Mouse (Mus musculus) spleen, postnatal 36 days (tissue): ENCODE results near the gene Ctnnd2.

ENCODE experiments used
- DNase-seq, 2 experiments: peaks; one replicate each; pipeline ENCODE4 v3.0.0; 2022; ENCODE audit warnings: low spot score in 2 of 2, mixed read lengths in 1 of 2

The Ctnnd2 gene

DNA sequence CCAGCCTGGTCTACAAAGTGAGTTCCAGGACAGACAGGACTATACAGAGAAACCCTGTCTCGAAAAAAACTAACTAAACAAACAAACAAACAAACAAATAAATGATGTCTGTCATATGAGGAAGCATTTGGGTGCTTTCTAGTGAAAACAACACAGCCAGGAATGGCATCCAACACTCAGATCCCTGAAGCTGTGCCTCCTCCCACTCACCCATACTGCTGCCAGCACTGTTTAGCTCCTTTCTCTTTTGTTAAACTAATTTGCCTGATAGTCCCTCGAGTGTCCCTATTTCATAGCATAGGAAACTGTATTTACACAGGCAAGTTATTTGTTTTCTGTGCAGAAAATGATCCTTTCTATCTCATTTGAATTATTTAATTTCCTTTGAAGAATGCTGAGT, 546.8 kb downstream of the Ctnnd2 start:
- no peak for DNase-seq

DNA sequence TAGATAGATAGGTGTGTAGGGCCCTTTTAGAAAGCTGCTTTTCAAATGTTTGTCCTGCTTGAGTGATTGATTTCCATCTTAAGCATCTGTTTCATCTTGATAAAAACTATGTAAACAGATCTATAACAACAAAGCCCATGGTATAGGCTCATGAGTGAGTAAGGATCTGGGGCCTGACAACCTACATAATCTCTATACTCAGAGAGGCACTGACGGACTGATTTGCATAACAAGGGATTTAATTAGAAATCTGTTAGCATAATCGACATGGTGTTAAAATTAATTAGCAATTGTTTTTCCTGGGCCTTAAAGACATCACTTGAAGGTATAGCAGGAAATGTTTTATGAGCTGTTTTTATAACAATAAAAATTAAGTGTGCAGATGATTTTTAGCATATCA, 548.7 kb downstream of the Ctnnd2 start:
- no peak for DNase-seq

DNA sequence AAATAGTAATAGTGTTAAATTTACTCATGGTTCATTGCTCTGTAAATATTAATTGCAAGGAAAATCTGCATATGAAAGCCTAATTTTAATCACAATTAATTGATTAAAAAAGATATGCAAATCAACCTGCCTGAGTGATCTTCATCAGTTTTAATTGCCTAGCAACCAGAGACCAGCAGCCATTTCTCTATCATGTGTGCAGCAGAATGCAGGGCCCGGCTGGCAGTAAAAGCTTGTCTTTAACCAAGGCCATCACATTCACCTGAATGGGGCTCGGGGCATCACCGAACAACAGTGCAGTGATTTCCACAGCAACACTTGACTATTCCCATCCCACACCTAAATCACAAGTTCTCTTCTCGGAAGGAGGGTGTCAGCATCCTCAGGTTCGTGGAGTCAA, 553.7 kb downstream of the Ctnnd2 start:
- no peak for DNase-seq

DNA sequence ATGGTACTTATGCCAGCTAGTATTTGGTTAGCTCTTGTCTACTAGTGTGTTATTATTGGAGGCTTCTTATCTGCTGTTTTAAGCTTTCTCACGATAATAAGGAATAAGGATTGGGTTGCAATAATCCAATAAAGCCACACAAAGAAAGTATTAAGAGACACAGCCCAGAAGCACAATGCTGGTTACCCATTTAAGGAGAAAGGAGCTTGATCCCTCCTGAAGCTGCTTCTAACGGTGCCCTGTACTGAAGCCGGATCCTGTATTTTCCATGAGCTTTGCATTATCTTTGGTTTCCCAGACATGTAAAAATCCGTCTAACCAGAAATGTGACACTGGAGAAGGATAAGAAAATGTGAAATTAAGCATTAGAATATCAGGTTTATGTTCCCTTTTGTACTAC, 565.8 kb downstream of the Ctnnd2 start:
- no peak for DNase-seq

DNA sequence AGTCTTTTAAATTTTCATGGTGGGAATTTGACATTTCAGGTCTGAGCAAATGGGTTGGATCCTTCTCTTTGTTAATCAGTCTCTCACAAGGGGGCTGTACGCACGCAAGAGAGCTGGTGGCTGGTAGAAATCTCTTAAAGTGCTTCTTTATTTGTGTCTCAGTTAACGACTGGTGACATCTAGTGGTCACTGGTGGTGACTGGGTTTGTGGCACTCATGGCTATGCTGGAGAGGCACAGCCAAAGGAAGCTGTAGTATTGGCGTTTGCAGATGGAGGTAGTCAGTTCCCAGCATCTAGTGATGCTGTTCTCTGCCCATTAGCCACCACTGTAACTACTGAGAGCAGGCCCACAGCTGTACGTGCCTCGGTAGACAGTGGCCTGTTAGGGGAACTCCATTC, 568.3 kb downstream of the Ctnnd2 start:
- DNase-seq: peak in 1 of 2 experiments; percentile 6

DNA sequence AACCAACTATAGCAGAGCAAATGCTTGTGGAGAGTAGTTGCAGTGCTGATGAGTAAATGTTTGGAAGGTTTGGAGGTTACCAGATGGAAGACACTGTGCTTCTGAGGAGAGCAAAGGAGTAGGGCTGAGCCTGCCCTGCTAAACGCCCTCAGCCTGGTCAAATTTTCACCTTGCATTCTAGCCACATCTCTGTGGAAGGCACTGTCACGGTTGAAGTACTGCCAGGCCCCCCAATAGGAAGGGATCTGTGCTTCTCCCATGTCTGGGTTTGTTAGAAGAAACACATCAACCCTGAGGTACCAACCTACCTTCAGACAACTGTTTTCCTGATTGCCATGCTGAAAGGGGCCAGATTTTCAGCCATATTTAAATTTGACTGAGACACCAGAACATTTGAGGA, 585.6 kb downstream of the Ctnnd2 start:
- DNase-seq: no peak

DNA sequence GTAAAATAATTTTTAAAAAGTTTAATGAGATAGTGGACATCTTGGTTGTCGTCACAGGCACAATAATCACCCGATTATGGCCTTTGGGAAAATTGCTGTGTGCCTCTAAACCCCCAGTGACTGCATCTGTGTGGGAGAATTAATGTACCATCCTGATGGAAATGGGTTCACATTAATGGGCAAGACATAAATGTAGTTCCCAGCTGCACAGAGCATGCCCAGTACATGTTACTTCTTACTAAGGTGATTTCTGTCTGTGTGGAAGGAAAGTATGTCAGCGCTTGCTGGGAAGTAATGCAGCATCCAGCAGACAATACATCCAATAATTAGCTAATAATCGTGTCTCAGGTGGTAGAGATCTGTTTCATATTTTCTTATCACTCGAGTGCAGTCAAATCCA, 589.8 kb downstream of the Ctnnd2 start:
- no peak for DNase-seq

DNA sequence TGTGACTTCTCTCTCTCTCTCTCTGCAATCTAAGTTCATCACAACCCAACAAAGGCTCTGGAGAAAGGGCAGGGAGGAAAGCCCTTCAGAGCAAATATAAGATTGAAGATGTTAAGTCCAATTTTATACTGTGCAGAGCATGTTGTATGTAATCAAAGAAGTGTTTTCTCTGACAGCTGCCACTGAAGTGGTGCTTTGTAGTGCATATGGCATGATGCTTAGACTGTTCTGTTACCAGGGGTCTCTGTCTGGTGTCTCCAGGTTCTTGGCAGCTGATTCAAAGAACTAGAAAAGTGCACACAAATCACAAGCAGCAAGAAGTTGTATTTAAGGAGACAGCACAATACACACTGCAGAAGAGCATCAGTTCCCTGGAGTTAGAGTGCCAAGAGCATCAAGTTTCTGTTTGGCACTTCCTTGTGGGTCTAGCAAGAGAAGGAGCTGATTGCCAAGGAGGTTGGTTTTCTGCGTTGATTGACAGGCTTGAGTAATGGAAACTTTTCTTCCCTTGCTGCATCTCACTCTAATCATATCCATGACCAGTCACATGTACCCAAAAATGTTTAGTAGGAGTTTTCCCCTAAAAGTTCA, 590.4 kb downstream of the Ctnnd2 start:
- no peak for DNase-seq

DNA sequence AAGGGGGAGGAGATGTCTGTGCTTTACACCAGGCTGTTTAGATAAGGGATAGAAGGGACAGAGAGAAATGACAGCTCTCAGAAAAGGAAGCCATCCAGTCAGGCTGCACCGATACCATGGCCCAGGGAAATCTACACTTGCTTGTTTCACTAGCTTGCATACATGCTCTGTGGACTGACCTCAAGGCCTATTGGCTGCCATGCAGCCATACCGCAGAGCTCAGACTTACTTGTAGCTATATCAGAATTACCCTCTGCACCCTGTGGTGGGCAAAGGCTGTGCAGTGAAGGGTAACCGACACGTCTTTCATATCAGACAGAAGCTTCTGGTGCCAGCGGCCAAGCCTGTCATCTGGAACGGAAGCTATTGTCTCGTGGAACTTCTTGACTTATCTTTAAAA, 604.5 kb downstream of the Ctnnd2 start:
- DNase-seq: no peak

DNA sequence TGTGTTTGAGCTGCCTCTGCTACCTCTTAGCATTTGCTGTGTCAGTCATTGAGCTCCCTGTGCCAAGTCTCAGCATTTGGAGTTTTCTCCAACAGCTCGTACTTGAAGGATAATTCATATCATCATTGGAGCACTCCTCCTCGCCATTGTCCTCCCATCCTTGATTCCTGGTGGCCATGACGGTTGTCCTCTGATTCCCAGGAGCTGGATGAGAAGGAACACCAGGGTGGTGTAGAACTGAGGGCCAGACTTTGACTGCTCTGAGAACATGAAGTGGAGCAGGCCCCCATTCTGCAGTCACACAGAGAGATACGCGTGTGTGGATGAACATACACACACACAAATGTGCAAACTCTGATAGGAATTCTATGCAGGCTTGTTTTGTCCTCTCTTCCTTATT, 605.4 kb downstream of the Ctnnd2 start:
- DNase-seq: no peak

DNA sequence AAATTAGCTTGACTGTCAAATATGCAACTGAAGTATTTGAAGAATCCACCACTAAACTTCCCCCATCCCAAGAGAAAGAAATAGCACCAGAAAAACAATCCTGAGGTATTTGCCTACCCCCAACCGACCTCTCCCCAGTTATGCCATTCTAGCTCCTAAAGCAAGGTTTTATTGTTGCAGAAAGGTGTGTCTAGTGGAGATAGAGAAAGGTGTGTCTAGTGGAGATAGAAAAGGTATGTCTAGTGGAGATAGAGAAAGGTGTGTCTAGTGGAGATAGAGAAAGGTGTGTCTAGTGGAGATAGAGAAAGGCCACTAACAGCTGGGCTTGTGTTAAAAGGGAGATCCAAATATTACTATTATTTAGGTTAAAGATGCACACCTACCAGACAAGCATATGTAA, 607.5 kb downstream of the Ctnnd2 start:
- DNase-seq: no peak

DNA sequence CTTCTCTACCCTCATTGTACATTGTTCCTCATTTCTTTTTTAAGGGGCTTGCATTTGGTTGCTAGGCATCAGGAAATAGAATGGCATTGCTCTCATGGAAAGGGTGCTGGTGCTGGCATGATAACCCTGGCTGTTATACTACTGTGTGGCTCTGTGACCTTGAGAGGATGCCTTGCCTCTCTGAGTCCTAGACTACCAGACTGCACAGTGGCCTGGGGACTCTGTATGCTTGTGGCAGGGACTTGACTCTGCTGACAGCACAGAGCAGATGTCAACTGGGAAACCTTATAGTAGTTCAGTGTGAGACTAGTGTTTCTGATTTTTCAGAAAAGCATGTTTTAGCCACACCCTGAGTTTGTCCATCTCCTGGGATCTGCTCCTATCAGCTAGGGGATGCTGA, 608.6 kb downstream of the Ctnnd2 start:
- DNase-seq: no peak

DNA sequence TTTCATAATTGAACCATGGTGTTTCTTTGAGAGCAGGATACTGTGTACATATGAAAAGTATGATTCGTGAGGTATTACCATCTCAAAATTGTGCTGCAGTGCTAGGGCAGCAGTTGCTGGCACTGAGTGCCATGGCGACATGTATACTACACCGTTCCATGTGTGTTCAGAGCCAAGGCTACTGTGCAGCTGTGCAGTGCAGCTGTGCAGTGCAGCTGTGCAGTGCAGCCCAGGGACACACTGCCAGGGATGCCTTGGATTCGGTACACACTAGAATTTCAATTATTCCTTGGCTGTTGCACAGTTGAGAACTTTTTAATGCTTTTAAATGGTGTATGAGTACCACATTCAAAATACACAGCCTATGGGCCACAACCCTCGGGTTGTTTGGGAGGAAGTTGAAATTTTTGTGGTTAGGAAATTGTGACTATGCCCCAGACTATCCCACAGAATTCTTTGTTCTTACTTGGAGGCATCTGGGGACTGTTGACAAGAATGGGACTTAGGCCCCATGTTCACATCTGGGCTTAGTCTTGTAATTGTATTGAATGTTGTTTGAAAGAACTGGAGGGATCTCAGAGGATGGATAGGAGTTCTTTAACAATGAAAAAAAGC, 613.4 kb downstream of the Ctnnd2 start:
- DNase-seq: no peak

DNA sequence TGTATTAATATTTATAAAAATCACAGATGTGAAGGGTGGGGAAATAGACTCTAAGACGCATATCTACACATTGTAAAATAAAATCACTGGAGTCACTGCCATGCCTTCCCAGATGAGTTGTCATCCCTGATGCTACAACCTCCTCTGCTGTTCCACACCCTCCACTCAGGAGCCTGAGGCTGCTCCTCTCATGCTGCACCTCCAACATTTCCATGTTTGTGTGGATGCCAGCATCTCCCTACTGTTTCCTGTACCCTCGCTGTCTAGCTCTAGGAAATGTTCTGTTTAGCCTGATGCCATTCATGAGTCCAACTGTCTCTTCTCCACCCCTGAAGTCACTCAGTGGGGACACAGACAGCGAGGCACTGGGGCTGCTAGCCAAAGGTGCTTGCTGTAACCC, 620.9 kb downstream of the Ctnnd2 start:
- no peak for DNase-seq

DNA sequence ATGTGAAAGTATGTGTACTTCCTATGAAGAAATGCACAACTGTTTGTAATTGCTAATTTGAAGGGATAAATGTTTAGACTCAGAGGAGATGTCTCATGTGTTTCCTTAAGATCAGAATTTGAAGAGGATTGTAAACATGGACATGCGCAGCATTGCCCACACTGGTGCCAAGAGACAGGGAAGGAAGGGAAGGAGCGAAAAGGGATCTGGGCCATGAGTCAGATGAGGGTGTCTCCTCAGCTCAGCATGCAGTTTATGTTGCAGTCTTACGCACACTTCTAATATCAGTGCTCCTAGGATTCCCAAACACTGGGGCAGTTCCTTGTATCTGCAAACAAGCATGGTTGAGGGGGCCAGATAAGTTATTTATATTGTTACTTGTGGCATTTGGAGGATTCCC, 623.3 kb downstream of the Ctnnd2 start:
- no peak for DNase-seq

DNA sequence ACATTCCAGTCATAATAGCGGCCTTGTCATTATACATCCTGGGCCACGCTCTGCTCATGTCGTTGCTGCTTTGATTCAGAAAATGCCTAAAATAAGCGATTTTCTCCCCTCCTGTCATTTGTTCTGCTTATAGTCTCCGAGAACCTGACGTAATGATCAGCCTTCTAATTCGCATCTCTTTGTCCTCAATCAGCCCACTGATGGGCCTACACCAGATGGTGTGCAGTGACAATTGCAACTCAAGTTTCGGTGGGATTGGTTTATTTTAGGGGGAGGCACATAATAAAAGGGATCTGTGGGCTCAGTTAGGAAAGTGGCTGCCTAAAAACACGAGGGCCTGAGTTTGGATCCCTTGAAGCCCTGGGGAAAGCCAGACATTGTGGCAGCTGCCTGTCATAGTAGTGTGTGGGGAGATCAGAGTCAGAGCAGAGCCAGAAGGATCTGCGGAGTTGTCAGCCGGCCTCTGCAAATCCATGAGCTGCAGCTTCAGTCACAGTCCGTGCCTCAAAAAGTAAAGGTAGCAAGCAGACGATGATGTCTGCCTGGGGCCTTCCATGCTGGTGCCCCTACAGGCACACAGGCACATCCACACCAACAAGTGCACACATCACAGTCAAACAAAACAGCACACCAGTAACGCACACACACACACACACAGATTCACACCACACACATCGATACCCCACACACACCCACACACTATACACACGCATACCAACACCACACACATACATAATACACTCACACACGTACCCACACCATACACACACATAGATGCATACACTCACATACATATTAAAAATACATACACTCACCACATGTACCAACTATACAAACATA, 655.3 kb downstream of the Ctnnd2 start:
- no peak for DNase-seq

DNA sequence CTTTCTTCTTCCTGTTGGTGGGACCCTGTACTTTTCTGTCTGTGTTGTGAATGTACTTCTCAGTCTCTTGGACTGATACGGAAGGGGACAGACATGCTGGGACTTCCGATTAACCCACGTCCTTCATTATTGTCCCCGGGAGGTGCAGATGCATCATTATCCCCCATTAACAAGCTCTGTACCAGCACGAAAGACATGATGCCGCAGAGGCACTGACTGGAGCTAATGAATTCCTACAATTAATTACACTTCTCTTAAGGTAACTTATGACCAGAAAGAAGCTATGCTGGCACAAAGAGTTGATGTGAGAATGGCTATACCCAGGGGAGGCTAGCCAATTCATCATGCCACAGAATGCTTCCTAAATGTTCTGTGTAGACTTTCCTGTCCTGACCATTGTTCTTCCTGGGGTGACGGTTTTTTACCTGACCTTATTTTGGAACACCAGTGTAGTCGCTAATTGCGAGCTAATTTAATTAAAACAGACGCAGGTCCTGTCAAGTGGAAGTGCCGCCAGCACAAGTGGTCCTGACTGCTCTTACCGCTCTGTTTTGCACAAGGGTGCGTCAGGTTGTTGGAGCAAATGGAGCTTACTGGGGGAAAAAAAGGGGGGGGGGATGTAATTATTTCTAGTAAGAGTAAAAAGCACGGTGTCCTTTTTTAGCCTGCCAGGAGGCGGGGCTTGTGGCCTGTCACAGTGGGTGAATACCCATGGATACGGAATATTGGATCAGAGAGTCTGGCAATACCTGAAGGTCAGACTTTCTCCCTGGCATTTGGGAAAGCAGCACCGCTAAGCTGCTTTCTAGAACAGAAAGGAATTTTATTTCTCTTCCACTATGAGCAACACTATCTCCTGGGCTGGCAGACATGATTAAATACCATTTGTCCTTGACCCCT, 685.1 kb downstream of the Ctnnd2 start:
- no peak for DNase-seq

DNA sequence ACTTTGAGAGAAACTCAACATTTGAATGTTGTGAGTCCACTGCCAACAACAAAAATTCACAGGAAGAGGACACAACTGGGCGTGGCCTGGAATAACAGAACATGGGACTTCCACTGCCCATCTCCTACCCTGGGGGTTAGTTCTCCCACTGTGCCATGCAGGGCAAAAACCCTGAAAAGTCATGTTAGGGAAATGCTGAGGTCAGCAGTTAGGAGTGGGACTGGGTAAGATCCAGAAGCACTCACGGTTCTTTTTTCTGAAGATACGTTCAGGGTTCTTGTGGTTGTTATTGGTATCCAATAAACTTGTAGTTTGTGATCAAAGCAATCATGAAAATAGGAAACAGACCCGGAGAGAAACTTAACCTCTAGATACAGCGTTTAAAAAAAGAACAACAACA, 695.0 kb downstream of the Ctnnd2 start:
- no peak for DNase-seq

DNA sequence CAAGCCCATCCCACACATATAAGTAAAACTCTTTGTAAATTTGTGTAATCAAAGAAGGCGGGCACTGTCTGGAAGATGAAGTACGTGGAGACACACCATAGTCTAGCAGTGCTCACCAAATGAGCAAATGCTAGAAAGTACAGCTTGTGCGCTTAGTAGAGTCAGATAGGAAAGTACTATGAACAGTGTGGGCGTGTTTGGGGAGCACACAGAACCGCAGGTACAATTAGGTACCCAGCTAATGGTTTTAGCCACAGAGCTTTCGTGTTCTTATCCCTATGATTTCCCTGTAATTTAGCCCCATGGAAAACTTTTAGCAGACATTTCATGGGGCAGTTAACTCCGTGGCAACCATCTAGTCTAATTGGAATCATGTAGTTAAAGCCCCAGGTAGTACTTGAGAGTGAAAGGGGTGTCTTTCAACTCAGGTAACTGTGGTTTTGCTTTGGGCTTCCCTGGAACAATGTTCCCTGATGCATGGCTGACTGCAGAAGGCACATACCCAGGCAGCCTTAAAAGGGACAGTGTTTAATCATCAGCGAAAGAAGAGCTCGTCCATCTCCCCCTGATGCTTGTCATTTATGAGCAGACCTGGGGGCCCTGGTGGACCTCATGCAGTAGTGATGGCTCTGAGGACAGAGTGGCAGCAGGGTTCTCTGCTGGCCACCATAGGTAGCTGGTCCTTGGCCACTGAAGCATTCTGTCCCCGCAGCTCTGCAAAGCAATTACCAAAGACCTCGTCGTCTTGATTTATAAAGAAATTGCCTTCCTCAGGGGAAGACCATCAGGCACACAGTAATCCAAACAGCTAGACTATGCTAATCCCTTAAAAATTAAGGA, 697.5 kb downstream of the Ctnnd2 start:
- no peak for DNase-seq

DNA sequence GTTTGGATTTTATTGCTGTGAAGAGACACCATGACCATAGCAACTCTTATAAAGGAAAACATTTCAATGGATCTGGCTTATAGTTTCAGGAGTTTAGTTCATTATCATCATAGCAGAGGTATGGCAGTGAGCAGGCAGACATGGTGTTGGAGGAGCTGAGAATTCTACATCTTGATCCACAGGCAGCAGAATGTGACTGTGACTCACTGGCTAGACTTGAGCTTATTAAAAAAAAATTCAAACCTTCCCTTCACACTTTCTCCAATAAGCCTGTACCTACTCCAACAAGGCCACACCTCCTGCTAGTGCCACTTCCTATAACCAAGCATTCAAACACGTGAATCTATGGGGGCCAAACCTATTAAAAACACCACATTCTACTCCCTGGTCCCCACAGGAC, 703.1 kb downstream of the Ctnnd2 start:
- no peak for DNase-seq

DNA sequence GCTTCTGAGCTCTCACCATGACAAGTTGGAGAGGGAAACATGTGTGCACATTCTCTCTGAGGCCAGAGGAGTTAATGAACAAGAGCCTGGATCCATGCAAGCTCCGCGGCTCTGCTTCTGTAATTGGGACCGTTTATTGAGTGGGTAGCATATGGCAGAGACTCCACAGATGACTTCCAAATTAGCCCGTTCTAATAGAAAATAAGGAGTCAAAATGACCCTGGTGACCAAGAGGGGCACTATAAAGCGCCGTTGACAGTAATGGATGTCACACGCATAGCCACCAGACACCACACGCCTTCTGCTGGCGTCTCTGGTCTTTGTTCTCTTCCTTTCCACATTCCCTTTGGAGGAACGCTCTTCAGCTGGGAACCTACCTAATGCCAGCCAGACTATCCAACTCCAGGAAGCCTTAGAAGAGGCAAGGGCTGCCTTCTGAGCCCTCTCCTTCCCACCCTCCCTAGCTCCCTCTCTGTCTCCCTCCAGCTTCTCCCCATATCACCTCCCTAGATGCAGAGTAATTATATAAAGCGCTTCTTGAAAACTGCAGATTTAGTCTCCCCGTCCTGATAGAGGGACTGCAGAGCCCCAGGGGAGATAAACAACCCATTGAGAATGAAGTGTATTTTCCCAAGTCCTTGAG, 712.4 kb downstream of the Ctnnd2 start:
- no peak for DNase-seq
